Mouse (Mus musculus) midbrain, embryonic 16.5 days (tissue): ENCODE results near the gene Zfp119a. TPM values are rescaled to one million over a fixed set of nuclear protein-coding genes. Genes with fewer than 3 reads are reported as not detected.
A peak's percentile ranks its signal among the peaks of the same experiment; 100 is the strongest.
"Not testable (repeated sequence)": the region's sequence is repeated elsewhere in the genome, so short reads cannot be mapped to it uniquely, and the experiment has no call there.

ENCODE experiments used
- ATAC-seq: fragments of 200-750 bp; cut with Nextera tagmentation; 2 replicates; pipeline ENCODE4 v1.8.0; 2017; ENCODE audit warnings: moderate TSS enrichment
- H3K27ac ChIP-seq: fragments of 300-500 bp; sonication (generic); 2 replicates; pipeline ENCODE4 v1.5.1; 2014; ENCODE audit warnings: mild to moderate bottlenecking, low read length, mixed read lengths
- H3K27me3 ChIP-seq: fragments of 300-500 bp; sonication (generic); 2 replicates; pipeline ENCODE4 v1.6.1; 2014; ENCODE audit warnings: low read depth, low read length, mixed read lengths; ENCODE audit not compliant: control insufficient read depth, insufficient read depth
- H3K36me3 ChIP-seq: fragments of 300-500 bp; sonication (generic); 2 replicates; pipeline ENCODE4 v1.6.1; 2014; ENCODE audit warnings: mild to moderate bottlenecking, low read length, moderate library complexity, mixed read lengths; ENCODE audit not compliant: control insufficient read depth, insufficient read depth
- H3K4me1 ChIP-seq: fragments of 300-500 bp; sonication (generic); 2 replicates; pipeline ENCODE4 v1.6.1; 2014; ENCODE audit warnings: mild to moderate bottlenecking, low read length, mixed read lengths; ENCODE audit not compliant: control insufficient read depth, insufficient read depth
- H3K4me2 ChIP-seq: fragments of 300-500 bp; sonication (generic); 2 replicates; pipeline ENCODE4 v1.6.1; 2014; ENCODE audit warnings: mild to moderate bottlenecking, low read length, mixed read lengths
- H3K4me3 ChIP-seq: fragments of 300-500 bp; sonication (generic); 2 replicates; pipeline ENCODE4 v1.5.1; 2014; ENCODE audit warnings: low read depth, mild to moderate bottlenecking, low read length, moderate library complexity, mixed read lengths
- H3K9ac ChIP-seq: fragments of 300-500 bp; sonication (generic); 2 replicates; pipeline ENCODE4 v1.6.1; 2014; ENCODE audit warnings: low read depth, low read length, mixed read lengths
- H3K9me3 ChIP-seq: fragments of 300-500 bp; sonication (generic); replicated peaks from 2 replicates; pipeline ENCODE4 v1.6.1; 2014; ENCODE audit warnings: mild to moderate bottlenecking, low read length, mixed read lengths; ENCODE audit not compliant: control insufficient read depth, poor library complexity, severe bottlenecking
- whole genome bisulfite sequencing: fragments of 180-500 bp; shearing (Covaris S2); extraction: QIAGEN DNeasy Blood & Tissue Kit; methylation state at CpG from one replicate; pipeline ENCODE4 v1.1.7; 2014; 5-methylcytosine and 5-hydroxymethylcytosine counted together
- polyA plus RNA-seq: library from polyadenylated mRNA; unstranded; fragments of >200 nt; fragmentation: Nextera tagmentation; extraction: Ambion mirVana; gene quantifications from 2 replicates; pipeline ENCODE4 v1.2.1, GENCODE M21; 2015

The Zfp119a gene
- 12.8 and 14.8 TPM in 2 replicates for polyA plus RNA-seq

GRCm38 (mm10) chr17:55878636-55879369 lies at the start of gene Zfp119a:
TSS of gene Zfp119a (minus strand) at chr17:55878930.
- peak; percentile 100 for ATAC-seq

GRCm38 (mm10) chr17:55906669-55907068 lies 27.9 kb upstream of the Zfp119a start:
- H3K9ac ChIP-seq: no peak overlapping the region
- H3K36me3 ChIP-seq: no peaks in the 10 kb centered on the region
- H3K4me1 ChIP-seq: no peaks in the 10 kb centered on the region
- H3K9me3 ChIP-seq: no peaks in the 10 kb centered on the region
- ATAC-seq: no peak
- H3K4me2 ChIP-seq: no peak overlapping the region
- H3K4me3 ChIP-seq: no peak overlapping the region
- H3K27me3 ChIP-seq: no peaks in the 10 kb centered on the region
- no peak overlapping the region for H3K27ac ChIP-seq

More at GRCm38 (mm10) chr17:55878636-55879369, at the start of gene Zfp119a:
- Histone ChIP-seq H3K9ac (peak within 1 kb of the TSS; percentile 63), H3K4me2 (peak within 1 kb of the TSS; percentile 72), H3K27ac (peak within 1 kb of the TSS; percentile 79), H3K4me3 (peak within 1 kb of the TSS; percentile 49), H3K4me1 (peaks cover 17% of the 10 kb centered on the region)
- H3K36me3 ChIP-seq, H3K9me3 ChIP-seq, H3K27me3 ChIP-seq: not testable (repeated sequence)
- 0% methylated on average over 31 of the region's 53 CpGs for WGBS

DNA sequence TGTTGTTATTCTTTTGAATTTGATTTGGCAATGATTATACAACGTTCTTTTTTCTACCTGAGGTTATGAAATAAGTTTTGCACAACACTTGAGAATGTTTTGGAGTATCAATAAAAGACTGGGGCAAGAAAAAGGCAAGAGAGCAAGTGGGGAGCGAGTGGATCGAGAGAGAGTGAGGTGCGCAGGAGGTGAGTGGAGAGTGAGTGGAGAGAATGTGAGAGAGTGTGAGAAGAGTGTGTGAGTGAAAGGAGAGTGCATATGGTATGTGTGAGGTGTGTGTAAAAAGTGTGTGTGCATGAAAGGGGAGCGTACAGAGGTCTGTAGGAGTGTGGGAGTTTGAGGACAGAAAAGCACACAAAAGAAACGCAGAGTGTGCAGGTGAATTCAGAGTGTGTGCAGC lies 25.4 kb upstream of the Zfp119a start:
- 75% methylated on average over 6 of the region's 6 CpGs for WGBS
- Histone ChIP-seq H3K36me3 (peaks cover under 1% of the 10 kb centered on the region; the same call in 1 of the 2 replicates), H3K4me1 (no peaks in the 10 kb centered on the region), H3K27me3 (no peaks in the 10 kb centered on the region), H3K9me3 (0 out of 2 replicates have a peak, but pooled peaks cover 2% of the 10 kb centered on the region), H3K9ac (no peak overlapping the region), H3K27ac (no peak overlapping the region), H3K4me2 (no peak overlapping the region), H3K4me3 (no peak overlapping the region)
- no peak for ATAC-seq

DNA sequence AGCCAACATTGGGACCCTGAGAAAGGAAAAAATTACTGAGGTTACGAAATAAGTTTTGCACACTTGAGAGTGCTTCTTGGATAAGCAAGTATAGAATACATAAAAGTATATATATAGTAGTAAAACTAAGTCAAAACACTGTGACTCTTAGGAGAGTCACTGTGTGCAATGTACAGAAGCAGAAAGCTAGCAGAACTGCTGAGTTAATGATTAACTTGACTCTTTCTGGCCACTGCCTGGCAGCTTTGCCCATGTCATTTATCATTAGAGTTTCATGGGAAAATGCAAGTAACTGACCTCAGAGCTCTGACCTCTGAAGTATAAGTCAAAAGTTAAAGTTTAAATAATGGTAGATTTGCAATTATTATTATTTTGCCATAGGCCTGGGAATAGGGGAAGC lies 25.0 kb upstream of the Zfp119a start:
- Histone ChIP-seq H3K4me3 (no peak overlapping the region), H3K4me2 (no peak overlapping the region), H3K27ac (no peak overlapping the region), H3K36me3 (peaks cover 3% of the 10 kb centered on the region; the same call in 1 of the 2 replicates), H3K27me3 (no peaks in the 10 kb centered on the region), H3K4me1 (no peaks in the 10 kb centered on the region), H3K9me3 (0 out of 2 replicates have a peak, but pooled peaks cover 2% of the 10 kb centered on the region), H3K9ac (no peak overlapping the region)
- no peak for ATAC-seq
- 88% methylated on average over 1 of the region's 1 CpGs for WGBS

DNA sequence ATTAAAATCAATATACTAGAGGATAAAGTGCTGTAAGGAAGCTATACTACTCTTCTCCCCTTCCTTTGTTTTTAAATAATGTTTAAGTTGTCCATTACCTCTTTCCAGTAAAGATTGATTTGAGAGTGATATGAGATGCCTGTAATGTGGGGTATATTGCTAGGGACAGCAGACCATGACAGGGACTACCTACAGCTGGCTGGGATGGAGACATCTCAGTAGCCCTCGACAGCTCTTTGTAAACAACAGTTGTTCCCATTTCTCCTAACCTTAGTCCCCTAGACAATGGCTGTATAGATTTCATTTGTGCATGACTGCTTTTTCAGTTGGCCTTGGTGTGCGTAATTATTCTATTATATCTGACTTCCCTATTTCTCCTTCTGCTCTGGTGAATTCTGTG lies 24.4 kb upstream of the Zfp119a start:
- peaks cover 7% of the 10 kb centered on the region for H3K36me3 ChIP-seq
- H3K27ac ChIP-seq: no peak overlapping the region
- no peak overlapping the region for H3K4me2 ChIP-seq
- 0 out of 2 replicates have a peak, but pooled peaks cover 2% of the 10 kb centered on the region for H3K9me3 ChIP-seq
- H3K4me3 ChIP-seq: no peak overlapping the region
- no peak overlapping the region for H3K9ac ChIP-seq
- no peaks in the 10 kb centered on the region for H3K27me3 ChIP-seq
- no peak for ATAC-seq
- WGBS: 64% methylated on average over 2 of the region's 2 CpGs
- no peaks in the 10 kb centered on the region for H3K4me1 ChIP-seq

DNA sequence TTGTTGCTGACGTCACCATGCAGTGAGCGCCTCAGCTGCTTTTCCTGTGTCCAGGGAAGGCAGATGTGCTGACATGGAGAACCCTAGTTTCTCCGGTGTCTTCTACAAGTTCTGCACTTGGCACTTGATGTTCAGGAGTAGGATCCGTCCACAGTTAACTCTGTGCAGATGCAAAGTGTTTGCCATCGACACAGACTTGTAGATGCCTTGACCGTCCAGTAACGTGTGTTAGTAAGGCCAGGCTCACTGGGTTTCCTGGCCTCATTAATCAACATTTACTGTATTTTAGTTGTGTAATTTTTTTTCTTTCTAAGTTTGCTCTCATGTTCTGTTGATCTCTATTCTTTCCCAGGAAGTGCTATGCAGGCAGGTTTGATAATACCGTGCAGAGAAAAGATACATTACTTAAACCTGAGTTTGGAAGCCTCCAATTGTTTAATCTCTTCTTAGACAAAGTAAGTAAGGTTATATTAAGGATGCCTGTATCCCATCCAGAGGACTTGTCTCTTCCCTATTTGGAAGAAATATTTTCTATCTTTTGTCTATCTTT lies 13.8 kb upstream of the Zfp119a start:
- not testable (repeated sequence) for H3K4me1 ChIP-seq, ATAC-seq, H3K27me3 ChIP-seq, H3K36me3 ChIP-seq, H3K9me3 ChIP-seq
- peak overlapping the region; percentile 53 for H3K4me2 ChIP-seq
- 8% methylated on average over 6 of the region's 8 CpGs for WGBS
- peak overlapping the region; percentile 48 for H3K4me3 ChIP-seq
- peak overlapping the region; percentile 52 for H3K9ac ChIP-seq
- peak overlapping the region; percentile 83 for H3K27ac ChIP-seq

DNA sequence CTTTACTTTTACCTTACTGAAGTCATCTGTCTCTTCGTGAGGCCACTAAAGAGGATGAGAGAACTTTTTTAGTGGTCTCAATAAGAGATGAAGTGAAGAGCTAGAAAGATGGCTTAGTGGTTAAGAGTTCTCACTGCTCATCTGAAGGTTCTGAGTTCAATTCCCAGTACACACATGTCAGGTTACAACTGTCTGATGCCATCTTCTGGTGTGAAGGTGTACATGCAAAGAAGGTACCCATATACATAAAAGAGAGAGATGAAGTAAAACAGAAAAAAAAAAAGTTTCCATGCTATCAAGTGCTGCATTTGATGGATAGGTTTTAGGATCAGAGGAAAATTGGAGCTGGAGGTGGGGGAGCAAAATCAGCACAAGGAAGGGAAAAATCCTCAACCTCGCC lies 6.2 kb upstream of the Zfp119a start:
- no peaks in the 10 kb centered on the region for H3K9me3 ChIP-seq
- H3K4me1 ChIP-seq: no peaks in the 10 kb centered on the region
- H3K27me3 ChIP-seq: peaks cover 7% of the 10 kb centered on the region; the same call in 1 of the 2 replicates
- no peak overlapping the region for H3K4me2 ChIP-seq
- H3K9ac ChIP-seq: no peak overlapping the region
- 64% methylated on average over 2 of the region's 2 CpGs for WGBS
- no peak overlapping the region for H3K4me3 ChIP-seq
- H3K27ac ChIP-seq: no peak overlapping the region
- no peaks in the 10 kb centered on the region for H3K36me3 ChIP-seq
- no peak for ATAC-seq

- H3K36me3 ChIP-seq: no peaks in the 10 kb centered on the region
- WGBS: 49% methylated on average over 2 of the region's 2 CpGs
- no peak overlapping the region for H3K4me3 ChIP-seq
- H3K27me3 ChIP-seq: peaks cover 7% of the 10 kb centered on the region; the same call in 1 of the 2 replicates
- H3K9ac ChIP-seq: no peak overlapping the region
- no peak for ATAC-seq
- H3K27ac ChIP-seq: no peak overlapping the region
- H3K4me2 ChIP-seq: no peak overlapping the region
- H3K4me1 ChIP-seq: 0 out of 2 replicates have a peak, but pooled peaks cover 4% of the 10 kb centered on the region
- H3K9me3 ChIP-seq: no peaks in the 10 kb centered on the region
Observed at GRCm38 (mm10) chr17:55883631-55884030, 4.9 kb upstream of the Zfp119a start.

DNA sequence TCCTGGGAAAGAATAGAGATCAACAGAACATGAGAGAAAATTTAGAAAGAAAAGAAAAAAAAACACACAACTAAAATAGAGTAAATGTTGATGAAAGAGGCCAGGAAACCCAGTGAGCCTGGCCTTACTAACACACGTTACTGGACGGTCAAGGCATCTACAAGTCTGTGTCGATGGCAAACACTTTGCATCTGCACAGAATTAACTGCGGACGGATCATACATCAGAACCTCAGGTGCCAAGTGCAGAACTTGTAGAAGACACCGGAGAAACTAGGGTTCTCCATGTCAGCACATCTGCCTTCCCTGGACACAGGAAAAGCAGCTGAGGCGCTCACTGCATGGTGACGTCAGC lies 471 bp downstream of the Zfp119a start:
- not testable (repeated sequence) for H3K9me3 ChIP-seq, H3K27me3 ChIP-seq, ATAC-seq, H3K36me3 ChIP-seq
- Histone ChIP-seq H3K4me2 (peak overlapping the region; percentile 72), H3K9ac (peak overlapping the region; percentile 60), H3K27ac (peak overlapping the region; percentile 55), H3K4me1 (peaks cover 17% of the 10 kb centered on the region), H3K4me3 (peak overlapping the region; percentile 49)
- 0% methylated on average over 6 of the region's 8 CpGs for WGBS
